Mouse (Mus musculus): ENCODE data around the gene Matk. TPM values are rescaled to one million over a fixed set of nuclear protein-coding genes. Genes with fewer than 3 reads are reported as not detected.

Gene Matk
- polyA plus RNA-seq, 1 experiment from 2014 or later, result 3.6 TPM

DNA sequence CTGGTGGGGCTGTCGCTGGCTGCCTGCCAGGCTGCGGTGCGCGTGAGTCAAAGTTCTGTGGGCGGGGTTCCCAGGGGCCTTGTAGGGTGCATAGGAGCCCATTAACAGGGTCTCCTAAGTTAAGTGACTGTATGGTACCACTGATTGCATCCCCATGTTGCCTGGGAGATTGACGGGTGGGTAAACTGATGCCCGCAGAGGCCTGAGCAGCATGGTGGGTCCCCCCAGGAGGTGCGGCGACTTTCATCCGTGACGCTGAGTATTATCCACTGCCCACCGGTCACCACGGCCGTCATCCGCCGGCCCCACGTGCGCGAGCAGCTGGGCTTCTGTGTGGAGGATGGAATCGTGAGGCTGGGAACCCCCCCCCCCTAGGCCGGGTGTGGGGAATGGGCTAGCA is 19.6 kb downstream of the Matk start:
- Histone ChIP-seq H3K9ac (ENCODE audit: low read length) (no peak overlapping the region), H3K4me3 (replicated peaks; ENCODE audit: low read length) (no peak overlapping the region), H3K9me3 (replicated peaks; ENCODE audit: control insufficient read depth, low read length) (no peaks in the 10 kb centered on the region), H3K4me1 (ENCODE audit: control insufficient read depth, insufficient read depth, low read length) (peaks cover 7% of the 10 kb centered on the region), H3K4me2 (ENCODE audit: low read depth, low read length) (no peak overlapping the region), H3K27me3 (ENCODE audit: control insufficient read depth, insufficient read depth, low read length) (no peaks in the 10 kb centered on the region), H3K36me3 (ENCODE audit: control insufficient read depth, insufficient read depth, low read length) (peaks cover 16% of the 10 kb centered on the region; the same call in 1 of the 2 replicates), H3K27ac (ENCODE audit: low read length) (no peak overlapping the region)
- no peak for ATAC-seq (ENCODE audit: insufficient read depth, low FRiP score)
- WGBS, result 93% methylated on average over 21 of the region's 21 CpGs

DNA sequence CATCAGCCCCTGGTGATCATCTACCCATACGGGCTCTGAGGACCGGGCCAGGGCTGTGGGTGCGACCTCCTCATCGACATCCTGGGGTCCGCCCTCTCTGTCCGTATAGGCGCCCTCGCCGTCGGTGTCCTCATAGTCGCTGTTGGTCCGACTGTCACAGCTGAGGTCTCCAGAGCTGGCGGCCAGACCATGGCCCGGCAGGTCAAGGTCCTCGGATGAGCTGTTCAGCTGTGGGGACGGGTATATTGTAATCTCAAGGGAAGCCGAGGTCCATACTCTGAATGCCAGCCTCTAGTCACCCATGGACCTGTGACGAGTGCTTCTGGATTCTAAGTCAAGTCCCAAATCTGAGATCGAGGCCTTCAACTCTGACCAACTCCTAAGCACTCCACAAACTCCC is 21.1 kb downstream of the Matk start:
- ATAC-seq (ENCODE audit: insufficient read depth, low FRiP score), result no peak
- H3K9ac ChIP-seq (ENCODE audit: low read length), result no peak overlapping the region

GRCm38 (mm10) chr10:81277676-81278075 is 24.9 kb downstream of the Matk start:
- ATAC-seq (ENCODE audit: insufficient read depth, low FRiP score), result no peak
- 77% methylated on average over 22 of the region's 22 CpGs for WGBS

More for the DNA sequence above, 21.1 kb downstream of the Matk start:
- Histone ChIP-seq H3K27me3 (ENCODE audit: control insufficient read depth, insufficient read depth, low read length) (no peaks in the 10 kb centered on the region), H3K27ac (ENCODE audit: low read length) (no peak overlapping the region), H3K4me1 (ENCODE audit: control insufficient read depth, insufficient read depth, low read length) (peaks cover 3% of the 10 kb centered on the region), H3K4me2 (ENCODE audit: low read depth, low read length) (no peak overlapping the region), H3K36me3 (ENCODE audit: control insufficient read depth, insufficient read depth, low read length) (peaks cover 16% of the 10 kb centered on the region; the same call in 1 of the 2 replicates), H3K9me3 (replicated peaks; ENCODE audit: control insufficient read depth, low read length) (no peaks in the 10 kb centered on the region), H3K4me3 (replicated peaks; ENCODE audit: low read length) (no peak overlapping the region)
- 96% methylated on average over 19 of the region's 19 CpGs for WGBS

DNA sequence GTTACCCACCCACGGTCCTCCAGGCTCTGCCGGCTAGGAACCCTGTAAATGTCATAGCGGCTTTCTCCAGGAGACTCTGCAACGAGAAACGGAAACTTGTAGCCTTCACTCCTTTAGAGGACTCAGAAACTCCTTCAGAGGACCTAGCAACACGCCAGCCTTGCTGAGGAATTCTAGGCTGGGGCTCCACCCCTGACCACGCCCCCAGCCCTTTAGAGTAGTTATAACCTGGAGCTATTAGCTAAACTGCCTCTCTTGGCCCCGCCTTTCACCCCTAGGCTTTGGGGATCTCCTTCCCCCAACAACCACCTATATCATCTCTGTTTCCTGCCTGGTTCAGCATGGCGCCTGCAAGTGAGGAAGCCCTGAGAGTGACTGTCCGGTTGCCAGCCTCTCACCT is 26.8 kb downstream of the Matk start:
- ATAC-seq (ENCODE audit: insufficient read depth, low FRiP score), result no peak
- no peak overlapping the region for H3K4me3 ChIP-seq (replicated peaks; ENCODE audit: low read length)
- no peak overlapping the region for H3K27ac ChIP-seq (ENCODE audit: low read length)
- no peak overlapping the region for H3K9ac ChIP-seq (ENCODE audit: low read length)
- no peaks in the 10 kb centered on the region for H3K36me3 ChIP-seq (ENCODE audit: control insufficient read depth, insufficient read depth, low read length)
- no peaks in the 10 kb centered on the region for H3K9me3 ChIP-seq (replicated peaks; ENCODE audit: control insufficient read depth, low read length)
- WGBS, result 32% methylated on average over 10 of the region's 10 CpGs
- 0 out of 2 replicates have a peak overlapping the region, but pooled peaks have one; percentile 9 for H3K4me2 ChIP-seq (ENCODE audit: low read depth, low read length)
- 0 out of 2 replicates have a peak, but pooled peaks cover 5% of the 10 kb centered on the region for H3K4me1 ChIP-seq (ENCODE audit: control insufficient read depth, insufficient read depth, low read length)
- H3K27me3 ChIP-seq (ENCODE audit: control insufficient read depth, insufficient read depth, low read length), result peaks cover 4% of the 10 kb centered on the region

More at GRCm38 (mm10) chr10:81277676-81278075, 24.9 kb downstream of the Matk start:
- H3K27ac ChIP-seq (ENCODE audit: low read length), result no peak overlapping the region
- 0 out of 2 replicates have a peak, but pooled peaks cover 7% of the 10 kb centered on the region for H3K36me3 ChIP-seq (ENCODE audit: control insufficient read depth, insufficient read depth, low read length)
- no peaks in the 10 kb centered on the region for H3K27me3 ChIP-seq (ENCODE audit: control insufficient read depth, insufficient read depth, low read length)
- H3K9ac ChIP-seq (ENCODE audit: low read length), result no peak overlapping the region
- H3K4me1 ChIP-seq (ENCODE audit: control insufficient read depth, insufficient read depth, low read length), result no peaks in the 10 kb centered on the region
- H3K4me2 ChIP-seq (ENCODE audit: low read depth, low read length), result no peak overlapping the region
- H3K9me3 ChIP-seq (replicated peaks; ENCODE audit: control insufficient read depth, low read length), result no peaks in the 10 kb centered on the region
- H3K4me3 ChIP-seq (replicated peaks; ENCODE audit: low read length), result no peak overlapping the region

DNA sequence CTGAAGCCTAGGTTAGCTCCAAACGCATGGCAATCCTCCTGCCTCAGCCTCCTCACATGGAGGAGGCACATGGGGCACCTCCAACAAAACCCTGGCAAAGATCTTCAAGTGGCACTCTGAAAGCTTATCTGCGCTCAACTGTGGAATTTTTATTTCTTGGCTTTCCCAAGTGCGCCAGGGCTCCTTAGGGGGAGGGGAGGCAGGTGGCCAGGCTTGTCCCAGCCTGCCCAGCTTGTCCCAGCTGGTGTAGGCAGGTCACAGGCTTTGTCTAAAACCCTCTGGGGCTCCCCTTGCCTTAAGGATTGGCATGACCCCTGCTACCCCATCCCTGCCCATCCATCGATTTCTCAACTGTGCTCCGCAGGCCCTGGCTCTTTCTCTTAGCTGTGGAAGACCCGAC is 31.5 kb downstream of the Matk start:
- H3K4me1 ChIP-seq (ENCODE audit: control insufficient read depth, insufficient read depth, low read length), result peaks cover 22% of the 10 kb centered on the region; the same call in 1 of the 2 replicates
- 0 out of 2 replicates have a peak overlapping the region, but pooled peaks have one; percentile 34 for H3K27ac ChIP-seq (ENCODE audit: low read length)
- no peak for ATAC-seq (ENCODE audit: insufficient read depth, low FRiP score)
- H3K9ac ChIP-seq (ENCODE audit: low read length), result peak overlapping the region; percentile 37; the same call in 1 of the 2 replicates
- H3K9me3 ChIP-seq (replicated peaks; ENCODE audit: control insufficient read depth, low read length), result no peaks in the 10 kb centered on the region
- H3K4me2 ChIP-seq (ENCODE audit: low read depth, low read length), result peak overlapping the region; percentile 62
- WGBS, result 41% methylated on average over 6 of the region's 6 CpGs
- H3K36me3 ChIP-seq (ENCODE audit: control insufficient read depth, insufficient read depth, low read length), result no peaks in the 10 kb centered on the region
- peak overlapping the region; percentile 51; the same call in 1 of the 2 replicates for H3K4me3 ChIP-seq (replicated peaks; ENCODE audit: low read length)
- peaks cover 14% of the 10 kb centered on the region for H3K27me3 ChIP-seq (ENCODE audit: control insufficient read depth, insufficient read depth, low read length)

DNA sequence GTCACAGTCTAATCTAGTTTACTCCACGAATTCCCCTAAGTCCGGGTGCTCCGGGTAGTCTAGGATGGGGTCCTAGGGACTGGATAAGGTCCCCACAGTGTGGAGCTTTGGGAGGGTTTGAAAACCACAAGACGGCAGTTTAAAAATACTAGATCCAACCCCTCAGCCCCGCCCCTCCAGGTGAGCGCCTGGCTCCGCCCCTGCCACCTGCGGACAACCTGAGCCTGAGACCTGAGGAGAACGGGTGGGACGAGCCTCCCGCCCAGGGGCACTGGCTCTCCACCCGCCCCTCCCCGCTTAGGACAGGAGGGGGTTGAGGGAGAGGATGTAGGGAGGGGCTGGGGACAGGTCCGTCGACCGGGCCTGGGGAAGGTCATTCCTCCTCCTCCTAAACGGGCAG is 32.0 kb downstream of the Matk start:
- H3K4me1 ChIP-seq (ENCODE audit: control insufficient read depth, insufficient read depth, low read length), result peaks cover 25% of the 10 kb centered on the region
- H3K4me3 ChIP-seq (replicated peaks; ENCODE audit: low read length), result peak overlapping the region; percentile 51
- peak overlapping the region; percentile 66; the same call in 1 of the 2 replicates for H3K27ac ChIP-seq (ENCODE audit: low read length)
- no peaks in the 10 kb centered on the region for H3K36me3 ChIP-seq (ENCODE audit: control insufficient read depth, insufficient read depth, low read length)
- peak overlapping the region; percentile 71; the same call in 1 of the 2 replicates for H3K9ac ChIP-seq (ENCODE audit: low read length)
- peak; percentile 46; the same call in 1 of the 2 replicates for ATAC-seq (ENCODE audit: insufficient read depth, low FRiP score)
- H3K9me3 ChIP-seq (replicated peaks; ENCODE audit: control insufficient read depth, low read length), result no peaks in the 10 kb centered on the region
- peak overlapping the region; percentile 62 for H3K4me2 ChIP-seq (ENCODE audit: low read depth, low read length)
- H3K27me3 ChIP-seq (ENCODE audit: control insufficient read depth, insufficient read depth, low read length), result peaks cover 14% of the 10 kb centered on the region
- 9% methylated on average over 17 of the region's 17 CpGs for WGBS

DNA sequence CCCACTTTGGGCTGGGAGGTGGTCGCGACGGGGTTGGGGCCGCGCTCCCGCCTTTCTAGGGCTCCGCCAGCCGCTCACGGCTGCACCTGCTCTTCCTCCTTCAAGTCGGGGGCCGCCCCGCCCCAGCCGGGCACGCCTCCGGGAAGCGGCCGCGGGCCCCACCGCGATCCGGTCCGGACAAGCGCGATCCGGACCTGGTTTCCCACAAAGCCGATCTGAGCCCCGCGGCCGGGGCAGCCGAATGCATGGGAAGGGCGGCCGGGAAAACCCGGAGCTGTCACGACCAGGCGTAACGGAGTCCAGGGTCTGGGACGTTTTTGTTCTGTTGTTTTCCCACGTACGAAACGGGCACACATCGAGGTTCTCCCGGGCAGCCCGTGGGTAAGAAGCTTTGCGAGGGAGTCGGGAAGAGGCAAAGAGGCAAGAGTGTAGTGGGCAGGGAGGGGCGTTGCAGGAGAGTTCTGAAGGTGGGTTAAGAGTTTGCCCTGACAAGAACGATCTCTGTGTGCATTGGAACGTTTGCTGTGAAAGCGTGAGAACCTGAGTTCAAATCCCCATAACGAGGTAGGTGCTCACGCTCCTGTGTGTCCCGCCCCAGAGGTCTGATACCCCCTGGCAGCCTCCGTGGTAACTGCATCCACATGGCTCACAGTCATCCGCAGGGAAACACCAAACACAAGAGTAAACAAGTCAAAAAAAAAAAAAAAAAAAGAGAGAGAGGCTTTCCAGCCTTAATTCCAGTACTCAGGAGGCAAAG is 33.1 kb downstream of the Matk start:
- no peaks in the 10 kb centered on the region for H3K36me3 ChIP-seq (ENCODE audit: control insufficient read depth, insufficient read depth, low read length)
- ATAC-seq (ENCODE audit: insufficient read depth, low FRiP score), result peak; percentile 60
- 1% methylated on average over 54 of the region's 54 CpGs for WGBS
- H3K9ac ChIP-seq (ENCODE audit: low read length), result peak overlapping the region; percentile 71
- peaks cover 29% of the 10 kb centered on the region for H3K4me1 ChIP-seq (ENCODE audit: control insufficient read depth, insufficient read depth, low read length)
- H3K4me3 ChIP-seq (replicated peaks; ENCODE audit: low read length), result peak overlapping the region; percentile 51
- H3K9me3 ChIP-seq (replicated peaks; ENCODE audit: control insufficient read depth, low read length), result no peaks in the 10 kb centered on the region
- peak overlapping the region; percentile 62 for H3K4me2 ChIP-seq (ENCODE audit: low read depth, low read length)
- H3K27me3 ChIP-seq (ENCODE audit: control insufficient read depth, insufficient read depth, low read length), result peaks cover 14% of the 10 kb centered on the region
- peak overlapping the region; percentile 84 for H3K27ac ChIP-seq (ENCODE audit: low read length)

DNA sequence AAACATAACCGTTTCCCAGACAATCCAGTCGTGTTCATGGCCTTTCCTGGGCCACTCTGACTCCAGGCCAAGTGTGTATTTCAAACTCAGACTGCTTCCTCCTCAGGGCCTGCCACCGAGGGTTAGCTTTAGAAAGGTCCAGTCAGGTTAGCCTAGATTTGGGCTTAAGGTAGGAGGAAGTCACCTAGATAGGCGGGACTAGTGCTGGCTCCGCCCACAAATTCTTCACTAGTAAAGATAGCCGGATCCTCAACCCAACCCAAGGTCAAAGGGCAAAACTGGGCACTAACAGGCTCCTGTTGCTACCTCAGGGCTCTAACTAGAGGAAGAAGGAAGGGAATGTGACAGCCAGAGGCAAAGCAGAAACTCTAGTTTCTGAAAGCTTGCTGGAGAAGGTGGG is 33.9 kb downstream of the Matk start:
- Histone ChIP-seq H3K4me1 (ENCODE audit: control insufficient read depth, insufficient read depth, low read length) (peaks cover 35% of the 10 kb centered on the region), H3K9ac (ENCODE audit: low read length) (peak overlapping the region; percentile 67), H3K27me3 (ENCODE audit: control insufficient read depth, insufficient read depth, low read length) (peaks cover 14% of the 10 kb centered on the region), H3K36me3 (ENCODE audit: control insufficient read depth, insufficient read depth, low read length) (no peaks in the 10 kb centered on the region), H3K9me3 (replicated peaks; ENCODE audit: control insufficient read depth, low read length) (no peaks in the 10 kb centered on the region), H3K4me3 (replicated peaks; ENCODE audit: low read length) (no peak overlapping the region), H3K27ac (ENCODE audit: low read length) (peak overlapping the region; percentile 84), H3K4me2 (ENCODE audit: low read depth, low read length) (peak overlapping the region; percentile 62; the same call in 1 of the 2 replicates)
- 24% methylated on average over 6 of the region's 6 CpGs for WGBS
- ATAC-seq (ENCODE audit: insufficient read depth, low FRiP score), result no peak

- Histone ChIP-seq H3K27ac (ENCODE audit: low read length) (peak overlapping the region; percentile 84; the same call in 1 of the 2 replicates), H3K36me3 (ENCODE audit: control insufficient read depth, insufficient read depth, low read length) (no peaks in the 10 kb centered on the region), H3K4me3 (replicated peaks; ENCODE audit: low read length) (no peak overlapping the region), H3K9ac (ENCODE audit: low read length) (peak overlapping the region; percentile 10; the same call in 1 of the 2 replicates), H3K9me3 (replicated peaks; ENCODE audit: control insufficient read depth, low read length) (no peaks in the 10 kb centered on the region), H3K4me1 (ENCODE audit: control insufficient read depth, insufficient read depth, low read length) (peaks cover 35% of the 10 kb centered on the region), H3K27me3 (ENCODE audit: control insufficient read depth, insufficient read depth, low read length) (peaks cover 14% of the 10 kb centered on the region), H3K4me2 (ENCODE audit: low read depth, low read length) (0 out of 2 replicates have a peak overlapping the region, but pooled peaks have one; percentile 25)
- 58% methylated on average over 8 of the region's 8 CpGs for WGBS
- ATAC-seq (ENCODE audit: insufficient read depth, low FRiP score), result no peak
These were observed 34.9 kb downstream of the Matk start for GRCm38 (mm10) chr10:81287513-81288157.

All from stomach, embryonic 16.5 days (tissue).